Mouse (Mus musculus) neutrophil, adult 5-6 weeks (primary cell): ENCODE data around the gene Foxa1. TPM values are rescaled to one million over a fixed set of nuclear protein-coding genes. Genes with fewer than 3 reads are reported as not detected.

Experiments
- ATAC-seq: fragments of 151-379, 151-347 bp; 2 replicates; pipeline ENCODE4 v1.8.0; 2017; ENCODE audit warnings: mild to moderate bottlenecking, moderate TSS enrichment; ENCODE audit not compliant: insufficient number of reproducible peaks, poor library complexity, low FRiP score, severe bottlenecking; ENCODE audit errors: extremely low read depth
- total RNA-seq: library from RNA; stranded (forward); fragments of 200-1000 nt; gene quantifications from 2 replicates; pipeline ENCODE4 v1.2.3, GENCODE M21; 2017

Foxa1 gene
- total RNA-seq, 1 experiment from 2014 or later = not detected

DNA sequence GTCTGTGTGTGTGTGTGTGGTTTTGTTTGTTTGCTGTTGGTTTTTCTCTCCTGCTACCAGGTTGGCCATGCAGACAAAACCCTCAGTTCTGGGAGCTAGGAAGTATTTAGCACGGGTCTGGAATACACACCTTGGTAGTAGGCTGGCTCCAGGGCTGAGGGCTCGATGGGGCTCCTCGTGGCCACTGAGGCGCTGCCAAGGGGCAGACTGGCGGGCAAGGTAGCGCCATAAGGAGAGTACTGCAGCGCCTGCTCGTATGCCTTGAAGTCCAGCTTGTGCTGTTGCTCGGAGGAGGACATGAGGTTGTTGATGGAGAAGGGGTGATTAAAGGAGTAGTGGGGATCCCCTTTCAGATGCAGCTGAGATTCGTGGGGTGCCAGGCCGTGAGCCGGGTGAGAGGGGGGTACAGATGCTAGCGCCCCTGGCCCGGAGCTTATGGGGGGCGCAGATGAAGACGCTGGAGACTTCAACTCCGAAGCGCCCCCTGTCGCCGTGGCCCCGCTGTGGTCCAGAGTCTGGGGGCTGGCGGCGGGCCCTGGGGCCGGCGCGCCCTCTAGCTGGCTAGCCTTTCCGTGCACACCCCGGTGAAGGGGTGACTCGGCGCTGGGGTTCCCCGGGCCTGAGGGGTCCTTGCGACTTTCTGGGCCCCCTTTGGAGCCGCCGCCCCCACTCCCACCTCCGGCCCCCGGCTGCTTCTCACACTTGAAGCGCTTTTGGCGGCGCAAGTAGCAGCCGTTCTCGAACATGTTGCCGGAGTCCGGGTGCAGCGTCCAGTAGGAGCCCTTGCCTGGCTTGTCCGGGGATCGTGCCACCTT, 4.6 kb downstream of the Foxa1 start:
- ATAC-seq = no peak

DNA sequence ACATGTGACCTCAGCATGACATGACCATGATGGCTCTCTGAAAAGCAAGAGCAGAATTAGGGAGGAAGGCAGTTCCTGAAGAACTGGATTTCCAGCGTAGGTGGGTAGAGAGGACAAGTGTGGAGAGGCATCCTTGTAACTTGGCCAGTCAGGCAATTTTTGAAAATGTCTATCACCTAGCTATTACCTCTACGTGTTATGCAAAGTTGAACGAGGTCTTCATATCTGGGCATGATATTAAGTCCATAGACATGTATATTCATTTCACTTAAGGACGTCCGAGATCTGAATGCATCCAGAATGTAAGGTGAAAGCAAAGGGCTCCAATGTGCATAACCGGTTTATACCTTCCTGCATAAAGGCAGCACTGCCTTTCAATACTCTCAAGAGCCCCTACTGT, 5.6 kb downstream of the Foxa1 start:
- ATAC-seq = no peak

DNA sequence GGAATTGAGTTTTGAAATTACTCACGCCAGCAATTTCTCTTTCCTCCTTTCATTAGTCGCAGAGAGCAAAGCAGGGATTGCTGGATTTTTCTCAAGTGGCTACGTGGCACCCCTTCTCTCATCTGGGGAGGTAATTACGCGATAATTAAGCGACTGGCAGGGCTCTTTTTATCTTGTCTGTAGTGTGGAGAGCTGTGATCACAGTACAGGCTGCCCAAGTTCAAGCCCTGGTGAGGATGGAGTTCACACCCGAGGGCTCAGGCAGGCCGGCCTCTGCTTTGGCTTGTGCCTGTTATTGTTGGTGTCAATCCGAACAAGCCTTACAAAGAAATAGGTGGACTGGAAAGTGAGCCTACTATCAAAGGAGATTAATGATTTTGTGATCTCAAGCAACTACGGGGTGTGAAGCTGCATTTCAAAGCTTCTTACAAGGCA, 7.1 kb downstream of the Foxa1 start:
- ATAC-seq = no peak

DNA sequence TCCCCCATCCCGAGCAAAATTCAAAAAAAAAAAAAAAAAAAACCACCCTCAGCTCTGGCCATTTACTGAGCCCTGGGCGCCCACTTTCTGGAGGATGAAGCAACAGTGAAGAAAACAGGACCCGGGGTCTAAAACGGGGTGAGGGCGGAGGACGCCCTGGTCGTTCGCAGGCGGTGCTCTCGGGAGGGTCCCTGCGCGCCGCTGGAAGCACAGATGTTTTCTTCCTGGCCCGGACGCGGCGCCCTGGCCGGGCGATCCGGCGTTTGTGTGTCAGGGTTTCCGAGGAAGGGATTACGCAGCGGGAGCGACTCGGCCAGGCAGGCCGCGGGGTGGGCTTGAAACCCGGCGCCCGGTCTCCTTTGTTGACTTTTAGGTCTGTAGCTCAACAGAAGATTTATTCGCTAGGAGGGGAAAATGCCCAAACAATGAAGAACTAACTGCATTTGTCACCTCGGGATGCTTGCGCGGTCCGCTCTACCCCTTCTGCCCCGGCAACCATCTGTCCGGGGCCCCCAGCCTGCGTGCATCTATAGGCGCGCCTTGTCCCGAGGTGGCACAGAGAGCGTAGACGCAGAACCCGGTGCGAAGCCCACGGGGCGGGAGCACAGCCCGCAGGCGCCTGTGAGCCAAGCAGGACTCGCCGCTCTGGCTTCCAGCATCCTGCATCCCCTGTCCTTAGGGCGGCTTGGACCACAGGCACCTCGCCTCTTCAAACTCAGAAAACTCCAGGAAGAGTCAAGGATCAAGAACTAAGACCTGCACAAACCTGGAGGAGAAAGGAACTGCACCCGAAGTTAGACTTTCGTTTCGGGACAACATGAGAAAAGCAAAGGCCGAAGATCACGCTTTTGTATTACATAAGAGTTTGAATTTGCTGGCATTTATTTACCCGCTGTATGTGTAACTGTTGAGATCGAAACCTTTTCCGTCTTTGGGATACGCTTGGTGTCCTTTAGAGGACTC, 7.8 kb downstream of the Foxa1 start:
- ATAC-seq = no peak

DNA sequence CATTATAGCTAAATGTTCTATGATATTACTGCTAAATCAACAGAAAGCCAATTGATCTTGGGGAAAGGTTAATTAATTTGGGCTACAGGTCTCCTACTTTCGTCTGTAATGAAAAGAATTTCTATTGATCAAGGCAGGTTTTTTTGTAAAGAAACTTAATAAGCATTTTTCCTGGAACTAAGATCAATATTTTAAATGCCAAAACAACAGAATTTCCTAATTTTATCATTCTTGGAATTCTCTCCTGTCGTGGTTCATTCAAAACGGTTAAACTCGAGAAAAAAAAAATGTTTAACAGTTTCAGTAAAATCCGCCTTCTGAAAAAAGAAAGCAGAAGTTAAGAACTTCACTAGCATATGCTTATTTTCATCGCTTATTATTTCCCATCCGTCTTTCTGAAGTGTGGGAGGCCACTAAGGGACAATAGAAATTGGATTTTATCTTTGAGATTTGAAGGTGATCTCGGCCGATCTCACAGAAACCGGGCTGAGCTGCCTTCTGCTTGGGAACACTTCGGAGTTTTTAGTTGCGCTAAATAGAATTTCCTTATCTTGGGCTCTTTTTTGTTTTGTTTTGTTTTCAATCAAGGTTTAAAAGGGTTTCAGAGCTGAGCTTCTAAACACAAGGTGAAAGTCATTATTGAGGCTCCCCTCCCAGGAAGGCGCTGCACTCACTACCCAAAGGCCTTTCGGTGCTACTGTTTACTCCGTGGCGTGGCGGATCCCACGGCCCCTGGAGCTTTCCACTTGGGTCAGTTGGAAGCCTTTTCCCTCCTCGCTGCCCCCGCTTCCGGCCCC, 8.7 kb downstream of the Foxa1 start:
- no peak for ATAC-seq

DNA sequence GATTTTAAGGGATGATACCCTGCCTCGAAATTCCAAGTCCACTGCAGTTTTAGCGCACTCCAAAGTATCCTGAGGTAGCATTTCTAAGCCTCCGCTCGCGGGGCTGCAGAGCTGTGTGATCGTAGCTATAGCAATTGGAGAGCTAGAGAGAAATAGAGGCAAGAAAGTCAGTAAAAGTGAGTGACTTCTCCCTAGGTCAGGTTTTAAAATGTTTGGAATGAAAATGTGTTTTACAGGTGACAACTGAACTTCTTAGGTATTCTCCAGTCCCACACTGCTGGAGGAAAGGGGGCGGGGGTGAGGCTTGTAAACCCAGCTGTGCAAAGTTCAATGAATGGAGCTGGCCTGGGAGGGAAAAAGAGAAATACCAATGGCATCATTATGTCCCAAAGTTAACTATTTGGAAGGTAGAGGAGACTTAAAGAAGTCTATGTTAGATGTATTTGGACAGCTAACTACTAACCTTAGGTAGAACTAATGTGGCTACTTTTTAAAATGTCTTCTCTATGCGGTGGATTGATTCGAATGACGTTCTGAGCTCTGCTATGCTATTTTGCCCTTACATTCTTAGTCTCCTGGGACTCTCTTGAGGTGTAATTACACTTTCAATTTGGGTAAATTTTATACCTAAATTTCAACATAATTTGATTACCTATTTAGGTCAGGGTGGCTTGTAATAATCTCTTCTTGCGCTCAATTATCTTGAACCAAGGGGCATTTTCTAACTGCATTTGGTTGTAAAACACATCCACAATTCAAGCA, 9.6 kb downstream of the Foxa1 start:
- ATAC-seq = no peak

DNA sequence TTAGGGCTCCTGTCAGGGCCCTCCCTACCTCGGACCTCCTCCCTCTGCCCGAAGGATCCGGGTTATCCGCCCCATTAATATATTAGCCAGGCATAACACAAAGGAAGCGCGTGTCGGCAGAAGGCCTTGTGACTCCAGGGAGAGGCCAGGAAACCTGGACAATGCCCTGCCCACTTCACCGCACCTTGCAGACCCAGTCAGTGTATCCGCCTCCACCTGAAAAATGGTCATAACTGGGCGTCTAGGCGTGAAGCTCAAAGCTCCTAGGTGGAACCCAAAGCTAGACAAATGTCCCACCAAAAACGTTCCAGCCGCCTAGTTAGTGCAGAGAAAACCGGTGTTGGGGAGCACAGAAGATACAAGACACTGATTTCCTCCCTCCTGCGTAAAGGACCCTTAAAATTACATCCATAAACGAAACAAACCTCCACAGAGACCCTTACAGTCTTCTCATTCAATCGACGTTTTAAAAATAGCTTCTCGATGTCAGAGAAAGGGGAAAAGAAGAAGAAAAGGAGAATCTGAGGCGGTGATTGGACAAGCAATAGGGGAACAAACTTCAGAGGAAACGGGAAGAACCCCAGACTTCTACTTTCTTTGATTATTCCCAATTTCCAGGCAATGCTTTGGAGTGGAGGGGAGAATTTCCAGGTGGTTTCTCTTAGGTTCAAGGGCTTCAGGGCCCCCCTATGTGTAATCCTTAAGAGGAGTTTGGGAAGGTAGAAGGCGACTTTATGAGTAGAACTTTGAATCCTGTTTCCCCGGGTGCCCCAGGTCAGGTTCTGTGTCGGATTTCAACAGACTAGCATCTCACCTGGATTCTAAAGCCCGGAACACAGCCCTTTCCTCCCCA, 10.4 kb downstream of the Foxa1 start:
- ATAC-seq = no peak

DNA sequence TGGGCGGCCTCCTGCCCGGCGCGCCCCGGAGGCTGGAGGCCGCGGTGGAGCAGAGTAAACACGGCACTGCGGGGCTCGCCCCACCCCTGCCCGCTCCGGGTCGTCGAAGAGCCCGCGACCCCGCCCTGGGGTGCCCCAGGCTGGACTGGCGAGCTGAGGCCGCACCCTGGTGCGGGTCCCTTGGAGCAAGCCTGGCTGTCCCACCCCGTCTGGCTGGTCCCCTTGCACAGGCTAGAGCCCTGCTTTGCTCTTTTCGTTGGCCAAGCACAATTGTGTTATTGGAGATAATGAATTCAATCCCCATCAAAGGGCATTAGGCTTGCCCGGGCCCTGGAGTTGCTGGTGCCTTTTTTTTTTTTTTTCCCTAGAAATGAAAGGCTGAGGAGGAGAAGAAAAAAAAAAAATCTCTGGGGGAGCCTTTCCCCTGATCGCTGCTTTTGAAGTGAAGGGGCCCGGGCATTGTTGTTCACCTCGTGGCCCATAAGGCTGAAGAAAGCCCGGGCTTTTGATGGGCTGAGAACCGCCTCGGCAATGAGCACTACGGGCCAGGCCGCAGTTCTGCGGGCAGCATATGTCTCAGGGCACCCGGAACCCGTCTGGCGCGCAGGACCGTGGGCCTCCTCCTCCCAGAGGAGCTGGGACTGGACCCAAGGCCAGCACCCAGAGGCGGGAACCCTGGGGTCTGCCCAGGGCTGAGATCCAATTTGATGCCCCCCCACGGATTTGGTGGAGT, 11.7 kb downstream of the Foxa1 start:
- no peak for ATAC-seq

DNA sequence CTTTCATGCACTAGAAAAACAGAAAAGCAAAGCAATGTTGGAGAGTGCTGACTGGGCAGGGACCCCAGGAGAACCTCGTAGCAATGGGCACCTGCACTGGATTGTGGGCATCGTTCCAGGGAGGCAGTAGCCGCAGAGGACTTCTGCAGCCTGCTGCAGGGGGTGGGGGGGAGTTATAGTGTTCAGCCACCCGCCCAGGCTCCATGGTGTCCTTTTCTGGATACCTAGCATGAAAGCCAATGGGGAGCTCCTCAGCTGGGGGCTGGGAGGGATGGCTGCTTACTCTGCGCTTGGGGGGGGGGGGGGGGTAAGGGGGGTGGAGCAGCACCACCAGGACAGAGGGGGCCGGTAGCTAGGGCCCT, 12.2 kb downstream of the Foxa1 start:
- ATAC-seq = no peak

DNA sequence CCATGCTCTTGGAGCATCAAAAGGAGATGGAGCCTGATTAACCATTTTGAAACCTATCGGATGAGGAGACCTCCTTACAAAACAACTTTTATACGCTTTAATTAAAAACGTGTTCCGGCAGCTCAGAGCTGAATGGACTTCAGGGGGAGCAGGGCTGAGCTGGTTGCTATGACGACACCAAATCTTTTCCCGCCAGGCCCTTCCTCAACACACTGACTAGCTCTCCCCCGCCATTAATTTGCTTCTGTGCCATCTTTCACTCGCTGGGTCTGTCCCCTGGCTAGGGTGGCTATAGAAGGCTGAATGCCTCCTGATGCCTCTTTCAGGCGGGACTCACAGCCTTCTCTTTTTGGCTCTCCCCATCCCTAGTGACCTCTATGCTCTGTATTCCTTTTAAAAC, 16.2 kb downstream of the Foxa1 start:
- ATAC-seq = no peak

DNA sequence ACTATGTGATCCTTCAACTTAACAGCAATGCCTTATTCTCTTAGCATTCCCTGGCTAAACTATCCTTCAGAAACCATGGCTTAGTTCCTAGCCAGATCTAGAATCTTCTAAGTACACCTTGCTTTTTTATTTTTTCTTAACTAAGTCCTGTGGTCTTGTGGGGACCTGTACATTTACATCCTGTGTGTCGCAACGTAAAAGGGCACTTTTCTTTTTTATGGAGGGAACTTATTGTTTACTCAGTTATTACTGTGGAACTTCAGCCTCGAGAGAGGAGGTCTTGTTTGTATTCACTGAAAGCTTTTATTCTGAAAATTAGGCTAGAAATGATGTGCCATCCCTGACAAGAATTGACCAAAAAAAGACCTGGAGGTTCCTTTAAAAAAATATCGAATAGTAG, 18.4 kb downstream of the Foxa1 start:
- ATAC-seq = no peak

DNA sequence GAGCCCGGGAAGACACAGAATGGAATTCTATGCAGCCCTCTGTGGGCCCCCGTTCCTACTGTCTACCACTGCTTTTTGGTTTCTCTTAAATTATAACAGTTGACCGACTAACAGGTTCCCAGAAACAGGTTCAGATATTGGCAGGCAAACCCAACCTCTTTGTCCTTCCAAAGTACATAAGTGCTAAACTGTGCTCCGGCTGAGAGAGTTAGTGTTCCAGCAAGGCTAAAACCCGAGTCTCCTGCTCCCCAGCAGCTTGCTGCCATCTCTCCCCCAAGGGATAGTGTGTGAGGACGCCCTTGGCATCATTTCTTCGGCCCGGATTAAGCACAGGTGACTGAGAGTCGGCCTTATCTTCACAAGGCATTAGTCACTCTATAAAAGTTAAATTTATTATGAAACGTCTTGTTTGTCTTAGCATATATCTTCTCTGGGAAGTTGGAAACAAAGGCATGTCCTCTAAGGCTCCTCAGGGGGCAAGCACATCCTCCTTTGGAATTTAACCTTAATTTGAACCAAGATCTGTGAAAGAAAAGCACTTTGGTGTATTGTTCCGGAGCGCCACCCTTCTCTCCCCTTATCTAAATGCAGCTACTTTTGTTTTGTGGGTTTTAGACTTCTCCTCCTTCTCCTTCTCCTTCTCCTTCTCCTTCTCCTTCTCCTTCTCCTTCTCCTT, 30.9 kb downstream of the Foxa1 start:
- ATAC-seq = no peak

DNA sequence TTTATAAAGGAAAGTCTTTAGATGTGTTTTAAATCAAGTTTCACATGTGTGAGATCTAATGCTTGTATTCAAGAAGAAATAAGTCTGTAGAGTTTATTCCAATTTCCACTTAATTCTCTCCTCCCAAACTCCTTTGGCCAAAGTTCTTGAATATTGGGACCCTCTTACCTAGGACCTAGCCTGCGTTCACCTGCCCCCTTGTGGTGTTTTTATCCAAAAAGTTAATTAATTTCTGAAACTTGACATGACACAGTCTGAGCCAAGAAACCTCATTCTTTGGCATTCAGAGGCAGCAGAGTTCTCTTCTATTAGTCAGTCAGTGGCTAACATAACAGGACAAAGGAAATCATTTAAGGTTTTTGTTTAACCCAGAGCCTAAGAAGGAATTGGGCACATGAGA, 32.2 kb downstream of the Foxa1 start:
- ATAC-seq = no peak

DNA sequence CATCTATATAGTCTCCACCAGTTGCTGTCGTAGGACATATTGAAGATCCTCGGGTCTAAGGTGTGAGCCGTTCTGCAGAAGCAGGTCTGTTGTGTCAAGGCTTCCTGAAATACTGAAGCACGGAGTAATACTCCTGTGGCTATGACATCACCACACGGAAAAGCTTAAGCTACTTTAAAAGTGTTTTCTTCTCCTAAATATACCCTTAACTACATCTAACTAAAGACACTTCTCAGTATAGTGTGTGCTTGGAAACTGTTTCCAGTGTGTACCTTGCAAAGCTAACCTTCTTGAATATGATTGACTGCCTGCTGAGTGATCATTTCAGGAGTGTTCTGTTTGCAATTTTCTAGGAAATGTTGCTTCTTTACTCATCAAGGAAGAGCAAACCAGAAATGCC, 35.2 kb downstream of the Foxa1 start:
- ATAC-seq = no peak

DNA sequence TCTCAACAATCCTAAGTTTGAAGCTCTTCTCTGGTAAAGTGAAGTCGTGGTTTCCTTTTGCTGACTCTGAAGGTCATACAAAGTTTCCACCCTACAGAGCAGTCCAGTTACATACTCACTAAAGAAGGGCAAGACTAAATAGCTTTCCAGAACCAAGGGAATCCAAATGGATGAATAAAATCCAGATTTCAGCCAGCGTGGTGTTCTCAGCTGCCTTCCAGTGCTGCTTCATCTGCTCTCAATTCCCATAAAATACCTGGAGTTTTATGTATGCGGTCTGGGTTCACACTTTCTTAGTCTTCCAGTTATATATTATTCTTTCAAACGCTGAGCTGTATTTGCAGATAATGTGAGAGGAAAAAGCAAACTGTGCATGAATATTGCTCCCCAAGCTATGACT, 35.6 kb downstream of the Foxa1 start:
- ATAC-seq = no peak

DNA sequence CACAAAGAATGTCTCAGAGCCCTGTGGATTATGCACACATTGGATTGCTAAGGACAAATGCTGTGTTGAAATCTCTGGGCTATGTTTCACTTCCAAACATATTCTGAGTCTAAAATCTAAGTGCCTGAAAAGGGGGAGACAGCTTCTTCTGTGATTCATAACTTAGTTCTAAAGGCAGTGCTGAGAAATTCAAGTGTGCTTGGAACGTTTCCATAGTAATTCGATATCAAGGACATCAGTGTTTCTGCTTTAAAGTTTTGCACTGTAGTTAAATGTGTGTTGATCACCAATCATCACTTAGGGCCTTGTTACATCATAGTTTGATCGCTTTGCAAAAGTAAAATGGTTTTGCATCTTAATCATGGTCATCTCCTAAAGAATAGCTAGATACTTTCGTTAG, 37.0 kb downstream of the Foxa1 start:
- no peak for ATAC-seq

DNA sequence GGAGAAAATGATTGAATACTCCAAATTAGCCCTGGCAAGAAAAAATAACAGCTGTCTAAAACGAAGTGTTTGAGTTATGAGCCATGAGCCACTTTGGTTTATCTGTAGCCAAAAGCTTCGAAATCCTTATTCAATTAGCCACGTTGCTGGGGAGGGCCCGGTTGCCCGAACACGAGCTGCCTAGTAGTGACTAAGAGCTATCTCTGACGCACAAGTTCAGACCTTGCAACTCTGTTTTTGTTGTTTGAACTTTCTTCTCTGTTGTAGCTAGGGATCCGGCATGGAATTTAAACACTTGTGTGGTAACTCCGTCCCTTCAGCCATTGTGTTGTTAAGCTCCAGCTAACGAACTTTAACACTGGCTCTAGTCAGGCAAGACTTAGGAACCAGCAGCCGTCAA, 37.8 kb downstream of the Foxa1 start:
- ATAC-seq = no peak
